Mouse (Mus musculus) erythroid progenitor cell, adult 5-6 weeks (primary cell): ENCODE results near the gene Ercc6l2. TPM values are rescaled to one million over a fixed set of nuclear protein-coding genes. Genes with fewer than 3 reads are reported as not detected.

ENCODE experiments used
- ATAC-seq: replicated peaks from 2 replicates; pipeline ENCODE4 v1.8.0; 2016; ENCODE audit warnings: moderate number of reproducible peaks, mild to moderate bottlenecking, moderate TSS enrichment, inconsistent platforms; ENCODE audit not compliant: poor library complexity, low FRiP score, severe bottlenecking
- total RNA-seq, 2 experiments: library from RNA; stranded (forward) in 1 of 2; stranded (reverse) in 1 of 2; fragments of 150-400 nt in 1 of 2; fragments of 186-747, 209-891 nt in 1 of 2; gene quantifications; 2 replicates each; pipeline versions ENCODE4 v1.2.3 to v1.2.4; 2015 to 2017; ENCODE audit warnings: low replicate concordance in 2 of 2

The Ercc6l2 gene
- total RNA-seq (2015; ENCODE audit: low replicate concordance) (24.7 and 41.1 TPM in 2 replicates), total RNA-seq (2017; ENCODE audit: low replicate concordance) (21.6 and 35.9 TPM in 2 replicates)

DNA sequence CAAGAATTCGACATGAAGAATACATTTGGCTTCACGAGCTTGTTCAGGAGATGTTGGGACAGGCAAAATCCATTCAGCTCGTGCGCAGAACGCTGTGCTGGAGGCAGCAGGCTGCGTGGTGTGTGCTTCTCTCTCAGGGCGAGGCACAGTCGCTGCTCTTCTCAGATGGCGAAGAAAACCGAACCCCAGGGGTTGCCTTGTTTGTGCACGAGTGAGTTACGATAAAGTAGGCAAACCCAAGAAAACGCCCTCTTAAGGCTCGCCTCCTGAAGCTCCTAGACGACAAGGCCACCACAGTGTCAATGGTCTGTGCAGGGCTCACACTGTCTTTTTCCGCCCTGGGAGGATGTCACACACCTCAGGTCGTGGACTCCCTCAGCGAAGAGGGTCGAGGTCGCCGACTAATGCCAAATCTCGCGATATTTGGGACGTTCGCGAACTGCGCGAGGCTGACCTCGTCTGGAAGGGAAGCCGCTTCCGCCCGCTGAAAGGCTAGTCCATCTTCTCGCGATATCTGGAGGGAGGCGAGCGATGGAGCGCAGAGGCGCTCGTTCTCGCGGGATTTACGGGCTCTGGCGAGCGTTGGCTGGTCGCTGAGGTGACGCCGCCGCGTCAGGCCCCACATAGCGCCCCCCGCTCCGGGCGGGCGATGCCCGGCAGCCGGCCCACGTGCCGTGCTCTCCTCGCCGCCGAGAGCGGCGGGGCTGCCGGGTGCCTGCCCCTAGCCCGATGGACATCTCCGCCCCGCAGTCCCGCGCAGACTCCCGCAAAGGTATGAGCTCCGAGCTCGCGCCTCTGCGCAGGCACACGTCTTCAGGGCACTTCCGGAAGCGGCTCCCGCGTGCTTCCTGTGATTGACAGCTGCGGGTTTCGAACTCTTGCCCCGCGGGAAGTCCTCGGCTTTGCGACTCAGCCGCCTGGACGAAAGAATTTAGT is at the start of gene Ercc6l2:
TSS of gene Ercc6l2 (plus strand) at position 495 of the 936 bp plus-strand sequence.
- peak; percentile 96 for ATAC-seq

DNA sequence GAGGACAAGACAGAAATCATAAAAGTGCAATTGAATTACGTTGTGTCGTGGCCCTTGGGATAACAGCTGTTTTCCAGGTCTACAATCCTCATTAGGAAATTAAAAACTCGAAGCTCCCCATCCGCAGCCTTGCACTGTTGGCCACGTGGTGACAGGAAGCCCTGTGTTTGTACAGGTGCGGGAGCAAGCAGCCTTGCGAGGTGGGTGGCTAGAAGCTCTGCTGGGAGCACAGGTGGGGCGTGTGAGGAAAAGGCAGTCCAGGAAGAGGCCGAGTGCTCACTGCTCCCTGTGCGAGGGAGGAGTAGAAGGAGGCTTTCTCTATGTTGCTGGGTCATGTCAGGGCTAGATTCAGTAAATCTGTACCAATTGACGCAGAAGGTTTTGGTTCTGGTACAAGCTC is 49.0 kb upstream of the Ercc6l2 start:
- ATAC-seq = no peak

- no peak for ATAC-seq
Observed at GRCm38 (mm10) chr13:63771009-63771408, 44.0 kb upstream of the Ercc6l2 start.

DNA sequence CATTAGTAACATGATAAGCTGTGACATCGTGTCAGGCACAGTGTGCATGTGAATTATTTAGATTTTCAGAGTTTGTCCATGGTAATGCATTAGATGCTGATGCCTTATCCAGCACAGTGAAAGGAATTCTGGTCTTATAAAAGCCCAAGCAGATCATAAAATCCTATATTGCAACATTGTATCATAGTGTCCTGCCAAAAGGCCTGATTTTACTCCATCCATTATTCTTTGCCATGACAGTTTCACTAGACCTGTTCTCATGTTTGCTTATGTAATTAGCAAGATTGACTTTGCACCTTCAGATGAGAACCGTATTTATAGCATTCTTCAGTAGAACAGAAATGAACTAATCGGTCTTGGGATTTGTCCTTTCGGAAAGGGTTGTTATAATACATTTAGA is 36.1 kb upstream of the Ercc6l2 start:
- ATAC-seq = no peak

- no peak for ATAC-seq
Observed at GRCm38 (mm10) chr13:63779376-63780291, 35.4 kb upstream of the Ercc6l2 start.

- ATAC-seq = no peak
Observed at GRCm38 (mm10) chr13:63792234-63792831, 22.7 kb upstream of the Ercc6l2 start.

DNA sequence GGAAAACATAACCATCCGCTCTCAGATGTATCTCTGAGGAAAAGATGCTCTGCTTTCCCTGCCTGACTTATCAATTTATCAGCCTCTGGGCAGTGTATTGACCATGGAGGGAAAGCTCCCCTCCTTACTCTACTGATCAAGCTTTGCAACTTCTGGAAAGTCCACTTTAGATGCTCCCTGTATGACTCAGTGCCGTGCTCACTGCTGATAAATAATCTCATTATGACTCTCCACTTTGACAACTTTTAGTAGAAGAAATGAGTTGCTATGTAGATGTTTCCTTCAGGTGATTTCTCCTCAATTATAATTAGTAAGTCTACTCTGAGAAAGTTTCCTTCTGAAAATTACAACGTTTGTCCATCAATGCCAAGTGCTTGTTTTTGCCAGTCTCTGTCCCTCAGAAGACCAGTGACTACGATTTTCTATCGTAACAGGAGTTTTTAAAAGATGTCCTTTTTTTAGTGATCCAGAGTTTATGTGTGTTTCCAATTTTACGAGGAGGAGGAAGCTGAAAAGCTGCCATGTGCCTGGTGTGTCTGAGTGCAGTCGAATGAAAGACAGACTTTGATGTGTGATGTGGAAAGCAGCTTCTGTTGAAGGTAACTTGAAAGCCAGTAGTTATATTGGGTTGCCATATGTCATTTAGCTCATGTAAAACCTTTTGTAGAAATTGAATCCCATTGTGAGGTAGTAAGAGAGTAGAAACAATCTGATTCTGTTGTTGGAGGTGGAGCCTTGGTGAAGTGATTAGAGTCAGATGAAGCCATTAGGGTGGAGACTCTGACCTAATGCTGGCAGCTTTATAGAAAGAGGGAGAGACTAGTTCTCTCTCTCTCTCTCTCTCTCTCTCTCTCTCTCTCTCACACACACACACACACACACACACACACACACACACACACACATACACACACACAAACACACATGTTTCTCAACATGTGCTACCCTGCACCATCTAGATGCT is 21.4 kb upstream of the Ercc6l2 start:
- no peak for ATAC-seq

DNA sequence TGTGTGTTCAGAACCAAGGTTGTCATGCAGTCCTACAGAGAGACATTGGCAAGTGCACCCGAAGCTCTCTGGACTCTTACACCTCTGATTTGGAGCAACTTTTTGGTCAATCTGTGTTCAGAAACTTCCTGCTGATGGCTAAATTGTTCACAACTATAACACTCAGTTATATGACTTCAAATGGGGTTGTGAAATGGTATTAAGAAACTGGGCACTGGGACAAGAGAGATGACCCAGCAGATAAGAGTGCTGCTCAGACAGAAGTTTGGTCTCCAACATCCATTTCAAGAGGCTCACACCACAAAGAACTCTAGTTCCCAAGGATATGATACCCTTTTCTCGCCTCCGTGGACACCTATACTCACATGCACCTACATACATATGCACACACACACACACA is 16.4 kb upstream of the Ercc6l2 start:
- no peak for ATAC-seq

GRCm38 (mm10) chr13:63799940-63800339 is 15.1 kb upstream of the Ercc6l2 start:
- ATAC-seq = no peak

DNA sequence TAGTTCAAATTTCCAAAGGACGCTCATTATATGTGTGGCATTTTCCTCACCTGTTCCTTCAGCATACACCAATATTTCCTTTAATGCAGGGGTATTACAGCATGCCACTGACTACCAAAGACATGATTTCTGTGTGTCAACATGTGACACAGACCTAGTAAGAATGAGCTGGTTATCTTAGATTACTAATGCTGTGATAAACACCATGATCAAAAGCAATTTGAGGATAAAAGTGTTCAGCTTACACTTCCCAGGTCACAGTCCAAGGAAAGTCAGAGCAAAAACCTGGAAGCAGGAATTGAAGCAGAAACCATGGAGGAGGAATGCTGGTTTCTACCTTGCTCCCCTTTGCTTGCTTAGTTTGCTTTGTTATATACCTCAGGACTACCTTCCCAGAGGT is 13.8 kb upstream of the Ercc6l2 start:
- no peak for ATAC-seq

- ATAC-seq = no peak
Observed at GRCm38 (mm10) chr13:63807233-63807632, 7.8 kb upstream of the Ercc6l2 start.

DNA sequence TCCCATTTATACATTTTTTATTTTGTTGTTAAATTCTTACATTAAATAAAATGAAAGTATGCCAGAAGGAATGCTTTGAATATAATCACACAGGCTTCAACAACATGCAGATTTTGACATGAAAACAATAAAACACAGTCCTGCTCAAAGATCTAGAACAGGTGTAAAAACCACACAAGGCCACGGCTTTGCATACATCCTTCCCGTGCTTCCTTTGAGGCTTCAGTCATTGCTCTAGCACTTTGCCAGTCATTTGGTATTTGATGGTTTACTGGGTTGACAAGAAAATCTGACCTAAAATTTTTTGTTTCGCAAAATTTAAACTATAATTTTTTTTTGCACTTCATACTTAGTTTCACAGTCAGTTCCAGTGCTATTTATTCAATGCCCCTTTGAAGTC is 7.1 kb upstream of the Ercc6l2 start:
- ATAC-seq = no peak

DNA sequence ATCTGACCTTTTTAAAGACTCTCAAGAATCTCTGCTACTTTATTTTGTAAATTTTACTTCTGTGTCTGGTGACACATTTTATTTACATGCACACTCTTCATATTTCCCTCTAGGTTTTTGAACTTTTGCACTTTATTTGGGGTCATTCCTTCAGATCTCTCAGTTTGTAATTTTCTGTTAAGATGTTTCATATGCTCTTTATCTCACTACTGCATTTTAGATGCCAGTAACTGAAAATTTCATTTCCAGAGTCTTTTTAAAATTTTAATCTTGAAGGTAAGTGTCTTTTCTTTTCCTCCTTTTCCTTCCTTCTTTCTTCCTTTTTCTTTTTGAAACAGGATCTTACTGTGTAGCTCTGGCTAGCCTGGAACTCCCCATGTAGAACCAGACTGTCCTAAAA is 3.6 kb upstream of the Ercc6l2 start:
- ATAC-seq = no peak

DNA sequence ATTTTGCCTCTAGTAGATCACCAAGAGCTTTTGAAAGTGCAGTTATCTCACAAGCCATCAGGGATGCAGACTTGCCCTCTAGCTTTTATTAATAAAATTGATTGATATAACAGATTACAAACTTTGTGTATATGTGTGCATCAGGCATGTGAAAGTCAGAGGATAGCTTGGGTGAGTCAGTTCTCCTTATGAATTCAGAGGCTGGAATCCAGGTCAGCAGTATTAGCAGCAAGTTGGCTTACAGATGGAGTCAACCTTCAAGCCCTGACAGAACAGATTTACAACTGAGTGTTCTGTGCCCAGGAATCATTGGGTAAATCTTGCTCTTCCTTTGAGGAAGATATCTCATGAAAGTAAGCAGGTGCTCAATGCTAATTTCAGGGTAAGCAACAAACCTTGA is 891 bp downstream of the Ercc6l2 start:
- no peak for ATAC-seq

GRCm38 (mm10) chr13:63845758-63846157 is 30.7 kb downstream of the Ercc6l2 start:
- ATAC-seq = no peak

DNA sequence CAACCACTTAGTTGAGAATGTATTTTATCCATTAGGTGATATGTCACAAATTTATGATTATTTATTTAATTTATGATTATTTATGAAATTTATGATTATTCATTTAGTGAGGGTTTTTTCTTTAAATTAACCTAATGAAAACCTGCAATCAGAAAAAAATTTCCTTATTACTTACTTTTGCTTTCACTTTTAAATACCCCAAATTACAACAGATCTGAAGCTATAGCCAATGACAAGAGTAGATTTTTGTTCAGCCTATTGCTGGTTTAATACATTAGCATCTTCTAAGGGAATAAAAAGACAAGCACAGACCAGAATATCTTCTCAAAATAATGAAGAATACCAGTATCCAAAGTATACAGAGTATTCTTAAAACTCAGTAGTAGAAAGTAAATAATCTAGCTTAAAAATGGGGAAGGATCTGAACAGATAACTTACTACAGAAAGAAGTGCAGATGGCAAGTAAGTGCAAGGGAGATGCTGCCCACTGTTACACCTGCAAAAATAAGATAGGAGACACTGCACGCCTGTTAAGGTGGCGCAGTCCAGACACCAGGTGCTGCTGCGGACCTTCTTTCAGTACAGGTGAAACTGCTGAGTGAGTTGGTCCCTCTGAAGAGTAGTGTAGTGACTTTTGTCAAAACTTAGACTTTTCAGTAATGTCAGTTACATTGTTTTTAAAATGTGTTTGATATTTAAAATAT is 35.4 kb downstream of the Ercc6l2 start:
- ATAC-seq = peak; percentile 54; the same call in 1 of the 2 replicates

GRCm38 (mm10) chr13:63872585-63873282 is 57.7 kb downstream of the Ercc6l2 start:
- peak; percentile 64 for ATAC-seq

DNA sequence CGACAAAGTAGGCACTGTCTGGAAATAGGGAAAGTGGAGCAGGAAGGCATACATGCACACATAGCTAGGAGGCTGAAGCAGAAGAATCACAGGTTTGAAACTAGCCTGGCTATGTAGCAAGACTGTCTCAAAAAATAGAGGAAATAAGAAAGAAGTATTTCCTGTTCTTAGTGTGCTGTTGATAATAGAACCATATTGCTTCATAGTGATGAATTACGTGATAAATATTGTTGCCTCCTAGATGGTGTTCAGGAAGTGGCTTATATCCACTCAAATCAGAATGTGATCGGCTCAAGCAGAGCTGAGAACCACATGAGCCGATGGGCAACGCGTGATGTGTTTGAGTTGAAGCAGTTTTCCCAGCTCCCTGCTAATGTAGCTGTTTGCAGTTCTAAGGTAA is 62.1 kb downstream of the Ercc6l2 start:
- no peak for ATAC-seq
